Mouse (Mus musculus) neural tube, embryonic 11.5 days (tissue): Measurements from ENCODE around the gene Ncam1. TPM values are rescaled to one million over a fixed set of nuclear protein-coding genes. Genes with fewer than 3 reads are reported as not detected.

Experiments
- ATAC-seq: fragments of 200-750 bp; cut with Nextera tagmentation; 2 replicates; pipeline ENCODE4 v1.8.0; 2017; ENCODE audit warnings: moderate number of reproducible peaks, mild to moderate bottlenecking, moderate TSS enrichment, moderate library complexity; ENCODE audit not compliant: insufficient read depth, low FRiP score, low TSS enrichment
- DNase-seq: peaks from one replicate; pipeline ENCODE4 v3.0.0-alpha.2; 2015; ENCODE audit warnings: low spot score
- H3K27ac ChIP-seq: fragments of 300-500 bp; sonication (generic); 2 replicates; pipeline ENCODE4 v1.5.1; 2014; ENCODE audit warnings: low read depth, mild to moderate bottlenecking, low read length
- H3K27me3 ChIP-seq: fragments of 300-500 bp; sonication (generic); 2 replicates; pipeline ENCODE4 v1.6.1; 2014; ENCODE audit warnings: mild to moderate bottlenecking, low read length, mixed read lengths; ENCODE audit not compliant: control insufficient read depth, insufficient read depth
- H3K36me3 ChIP-seq: fragments of 300-500 bp; sonication (generic); 2 replicates; pipeline ENCODE4 v1.6.1; 2014; ENCODE audit warnings: mild to moderate bottlenecking, low read length, moderate library complexity, mixed read lengths; ENCODE audit not compliant: control insufficient read depth, insufficient read depth
- H3K4me1 ChIP-seq: fragments of 300-500 bp; sonication (generic); 2 replicates; pipeline ENCODE4 v1.6.1; 2014; ENCODE audit warnings: low read length, mixed read lengths; ENCODE audit not compliant: control insufficient read depth, insufficient read depth
- H3K4me2 ChIP-seq: fragments of 300-500 bp; sonication (generic); 2 replicates; pipeline ENCODE4 v1.6.1; 2014; ENCODE audit warnings: low read depth, mild to moderate bottlenecking, moderate library complexity
- H3K4me3 ChIP-seq: fragments of 300-500 bp; sonication (generic); 2 replicates; pipeline ENCODE4 v1.5.1; 2014; ENCODE audit warnings: low read depth, low read length
- H3K9ac ChIP-seq: fragments of 300-500 bp; sonication (generic); 2 replicates; pipeline ENCODE4 v1.6.1; 2014; ENCODE audit warnings: mild to moderate bottlenecking, low read length
- H3K9me3 ChIP-seq: fragments of 300-500 bp; sonication (generic); 2 replicates; pipeline ENCODE4 v1.6.1; 2016; ENCODE audit warnings: low read length; ENCODE audit not compliant: control insufficient read depth
- WGBS: fragments of 180-500 bp; shearing (Covaris S2); extraction: QIAGEN DNeasy Blood & Tissue Kit; methylation state at CpG from one replicate; pipeline ENCODE4 v1.1.7; 2014; 5-methylcytosine and 5-hydroxymethylcytosine counted together
- polyA plus RNA-seq: library from polyadenylated mRNA; unstranded; fragments of >200 nt; fragmentation: Nextera tagmentation; extraction: Ambion mirVana; gene quantifications from 2 replicates; pipeline ENCODE4 v1.2.1, GENCODE M21; 2014

Gene Ncam1
- polyA plus RNA-seq, 1 experiment from 2014 or later = 193 TPM

DNA sequence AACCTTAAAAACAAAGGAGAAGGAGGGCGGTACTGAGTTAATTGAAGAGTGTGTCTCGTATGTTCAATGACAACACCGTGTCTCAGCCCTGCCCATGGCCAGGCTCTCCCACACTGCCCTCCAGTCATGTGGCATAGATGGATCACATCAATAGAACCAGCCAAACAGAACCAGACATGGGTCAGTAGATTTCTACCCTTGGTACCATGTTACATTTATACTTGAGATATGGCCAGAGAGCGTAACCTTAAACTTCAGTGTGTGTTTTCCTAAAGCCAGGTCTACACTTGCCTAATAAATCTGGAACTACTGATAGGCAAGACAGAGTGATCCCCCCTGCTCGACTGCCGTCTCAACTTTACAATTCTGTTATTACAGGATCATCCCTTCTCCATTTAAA is 38.2 kb downstream of the Ncam1 start:
- Histone ChIP-seq H3K9ac (no peak overlapping the region), H3K9me3 (no peaks in the 10 kb centered on the region), H3K27ac (no peak overlapping the region), H3K27me3 (no peaks in the 10 kb centered on the region), H3K4me2 (no peak overlapping the region), H3K4me1 (peaks cover 7% of the 10 kb centered on the region; the same call in 1 of the 2 replicates), H3K36me3 (no peaks in the 10 kb centered on the region), H3K4me3 (no peak overlapping the region)
- ATAC-seq (no peak), DNase-seq (no peak)
- WGBS = 74% methylated on average over 6 of the region's 6 CpGs

GRCm38 (mm10) chr9:49758436-49758835 is 40.3 kb downstream of the Ncam1 start:
- Histone ChIP-seq H3K27ac (0 out of 2 replicates have a peak overlapping the region, but pooled peaks have one; percentile 27), H3K4me2 (no peak overlapping the region), H3K36me3 (no peaks in the 10 kb centered on the region), H3K4me1 (peaks cover 20% of the 10 kb centered on the region), H3K27me3 (no peaks in the 10 kb centered on the region), H3K9me3 (no peaks in the 10 kb centered on the region), H3K9ac (no peak overlapping the region), H3K4me3 (no peak overlapping the region)
- ATAC-seq = no peak
- WGBS = 49% methylated on average over 2 of the region's 2 CpGs
- no peak for DNase-seq

DNA sequence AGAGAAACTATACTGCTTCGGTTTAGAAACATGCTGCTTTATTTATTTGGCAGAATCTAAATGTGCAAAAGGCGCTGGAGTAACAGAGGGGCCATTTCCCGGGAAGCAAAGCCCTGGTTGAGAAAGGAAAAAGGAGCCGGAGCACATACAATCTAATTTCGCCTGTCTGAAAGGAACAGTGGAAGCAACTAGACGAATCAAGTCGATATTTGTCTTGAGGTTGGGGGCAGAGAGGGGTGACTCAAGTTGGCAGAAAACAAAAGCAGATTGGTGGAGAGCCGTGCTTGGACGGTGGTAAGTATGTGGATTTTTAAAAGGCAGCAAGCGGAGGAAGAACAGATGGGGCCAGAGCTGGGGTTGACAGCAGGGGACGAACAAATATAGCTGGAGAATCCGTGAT is 40.7 kb downstream of the Ncam1 start:
- DNase-seq = no peak
- Histone ChIP-seq H3K9me3 (no peaks in the 10 kb centered on the region), H3K27ac (peak overlapping the region; percentile 31; the same call in 1 of the 2 replicates), H3K4me2 (no peak overlapping the region), H3K4me3 (no peak overlapping the region), H3K9ac (no peak overlapping the region), H3K4me1 (peaks cover 20% of the 10 kb centered on the region), H3K36me3 (no peaks in the 10 kb centered on the region), H3K27me3 (no peaks in the 10 kb centered on the region)
- ATAC-seq = no peak
- WGBS = 59% methylated on average over 12 of the region's 12 CpGs

DNA sequence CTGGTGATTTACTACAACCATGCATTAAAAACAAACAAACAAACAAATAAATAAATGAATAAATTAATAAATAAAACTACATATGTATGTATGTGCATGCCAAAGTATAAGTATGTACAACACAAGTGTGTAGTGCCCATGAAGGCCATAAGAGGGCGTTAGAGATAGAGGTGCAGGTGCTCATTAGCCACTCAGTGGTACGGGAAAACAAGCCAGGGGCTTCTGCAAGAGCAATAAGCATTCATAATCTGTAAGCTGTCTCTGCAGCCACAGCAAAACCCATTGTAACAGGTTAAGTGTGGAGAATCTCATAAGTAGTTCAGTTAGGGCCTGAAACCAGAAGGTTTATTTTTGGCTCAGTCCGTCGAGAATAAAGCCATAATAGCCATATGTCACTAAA is 41.1 kb downstream of the Ncam1 start:
- Histone ChIP-seq H3K27ac (peak overlapping the region; percentile 31; the same call in 1 of the 2 replicates), H3K9ac (no peak overlapping the region), H3K27me3 (no peaks in the 10 kb centered on the region), H3K4me1 (peaks cover 24% of the 10 kb centered on the region), H3K4me2 (no peak overlapping the region), H3K9me3 (no peaks in the 10 kb centered on the region), H3K36me3 (no peaks in the 10 kb centered on the region), H3K4me3 (no peak overlapping the region)
- ATAC-seq = no peak
- 78% methylated on average over 4 of the region's 4 CpGs for WGBS
- no peak for DNase-seq

- DNase-seq (no peak), ATAC-seq (peak; percentile 65; the same call in 1 of the 2 replicates)
These were observed 42.0 kb downstream of the Ncam1 start for GRCm38 (mm10) chr9:49756725-49757124.

DNA sequence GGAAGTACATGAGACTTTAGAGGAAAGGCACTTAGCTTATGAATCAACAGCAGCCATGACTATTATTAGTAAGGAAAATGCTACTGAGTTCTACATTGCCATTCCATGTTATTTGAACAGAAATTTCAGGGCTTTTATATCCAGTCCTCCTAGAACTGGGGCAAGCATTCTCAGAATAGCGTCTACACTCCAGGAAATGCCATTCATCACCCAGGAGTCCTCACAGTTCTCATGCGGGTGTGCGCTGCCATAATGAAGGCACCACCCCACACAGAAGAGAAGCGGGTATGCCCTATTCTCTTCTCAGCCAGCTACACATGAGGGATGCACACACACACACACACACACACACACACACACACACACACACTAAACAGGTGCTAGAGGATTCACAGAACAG is 43.5 kb downstream of the Ncam1 start:
- H3K4me1 ChIP-seq = peaks cover 25% of the 10 kb centered on the region
- WGBS = 69% methylated on average over 4 of the region's 4 CpGs
- H3K4me2 ChIP-seq = no peak overlapping the region
- no peaks in the 10 kb centered on the region for H3K36me3 ChIP-seq
- no peak overlapping the region for H3K4me3 ChIP-seq
- no peak overlapping the region for H3K27ac ChIP-seq
- DNase-seq (no peak), ATAC-seq (no peak)
- no peaks in the 10 kb centered on the region for H3K27me3 ChIP-seq
- H3K9ac ChIP-seq = no peak overlapping the region
- H3K9me3 ChIP-seq = no peaks in the 10 kb centered on the region

More at GRCm38 (mm10) chr9:49756725-49757124, 42.0 kb downstream of the Ncam1 start:
- Histone ChIP-seq H3K4me1 (peaks cover 25% of the 10 kb centered on the region), H3K4me2 (no peak overlapping the region), H3K9me3 (no peaks in the 10 kb centered on the region), H3K9ac (no peak overlapping the region), H3K4me3 (no peak overlapping the region), H3K27me3 (no peaks in the 10 kb centered on the region), H3K36me3 (no peaks in the 10 kb centered on the region), H3K27ac (no peak overlapping the region)
- WGBS = 57% methylated on average over 4 of the region's 4 CpGs

- peaks cover 18% of the 10 kb centered on the region; the same call in 1 of the 2 replicates for H3K4me1 ChIP-seq
- no peak overlapping the region for H3K4me2 ChIP-seq
- DNase-seq (no peak), ATAC-seq (no peak)
- no peak overlapping the region for H3K9ac ChIP-seq
- 57% methylated on average over 6 of the region's 6 CpGs for WGBS
- H3K27me3 ChIP-seq = no peaks in the 10 kb centered on the region
- no peaks in the 10 kb centered on the region for H3K36me3 ChIP-seq
- no peak overlapping the region for H3K27ac ChIP-seq
- H3K4me3 ChIP-seq = no peak overlapping the region
- no peaks in the 10 kb centered on the region for H3K9me3 ChIP-seq
These were observed 47.3 kb downstream of the Ncam1 start for GRCm38 (mm10) chr9:49751466-49751865.

- H3K9me3 ChIP-seq = no peaks in the 10 kb centered on the region
- H3K27me3 ChIP-seq = no peaks in the 10 kb centered on the region
- peaks cover 7% of the 10 kb centered on the region; the same call in 1 of the 2 replicates for H3K4me1 ChIP-seq
- H3K4me2 ChIP-seq = no peak overlapping the region
- no peak for ATAC-seq
- H3K4me3 ChIP-seq = no peak overlapping the region
- no peak overlapping the region for H3K27ac ChIP-seq
- H3K9ac ChIP-seq = no peak overlapping the region
- 77% methylated on average over 2 of the region's 2 CpGs for WGBS
- H3K36me3 ChIP-seq = no peaks in the 10 kb centered on the region
- DNase-seq = no peak
These were observed 52.5 kb downstream of the Ncam1 start for GRCm38 (mm10) chr9:49746176-49746575.

- no peaks in the 10 kb centered on the region for H3K9me3 ChIP-seq
- ATAC-seq = peak; percentile 65; the same call in 1 of the 2 replicates
- WGBS = 29% methylated on average over 4 of the region's 4 CpGs
- peaks cover 7% of the 10 kb centered on the region; the same call in 1 of the 2 replicates for H3K4me1 ChIP-seq
- H3K4me3 ChIP-seq = no peak overlapping the region
- H3K4me2 ChIP-seq = no peak overlapping the region
- no peaks in the 10 kb centered on the region for H3K36me3 ChIP-seq
- no peak overlapping the region; the same call in 1 of the 2 replicates for H3K27ac ChIP-seq
- H3K9ac ChIP-seq = no peak overlapping the region
- DNase-seq = peak; percentile 53
- no peaks in the 10 kb centered on the region for H3K27me3 ChIP-seq
These were observed 53.0 kb downstream of the Ncam1 start for GRCm38 (mm10) chr9:49745696-49746095.
